Mouse (Mus musculus): Measurements from ENCODE around the gene Rtf1.
A peak's percentile ranks its signal among the peaks of the same experiment; 100 is the strongest.
"Not testable (repeated sequence)": the region's sequence is repeated elsewhere in the genome, so short reads cannot be mapped to it uniquely, and the experiment has no call there.

Gene Rtf1

DNA sequence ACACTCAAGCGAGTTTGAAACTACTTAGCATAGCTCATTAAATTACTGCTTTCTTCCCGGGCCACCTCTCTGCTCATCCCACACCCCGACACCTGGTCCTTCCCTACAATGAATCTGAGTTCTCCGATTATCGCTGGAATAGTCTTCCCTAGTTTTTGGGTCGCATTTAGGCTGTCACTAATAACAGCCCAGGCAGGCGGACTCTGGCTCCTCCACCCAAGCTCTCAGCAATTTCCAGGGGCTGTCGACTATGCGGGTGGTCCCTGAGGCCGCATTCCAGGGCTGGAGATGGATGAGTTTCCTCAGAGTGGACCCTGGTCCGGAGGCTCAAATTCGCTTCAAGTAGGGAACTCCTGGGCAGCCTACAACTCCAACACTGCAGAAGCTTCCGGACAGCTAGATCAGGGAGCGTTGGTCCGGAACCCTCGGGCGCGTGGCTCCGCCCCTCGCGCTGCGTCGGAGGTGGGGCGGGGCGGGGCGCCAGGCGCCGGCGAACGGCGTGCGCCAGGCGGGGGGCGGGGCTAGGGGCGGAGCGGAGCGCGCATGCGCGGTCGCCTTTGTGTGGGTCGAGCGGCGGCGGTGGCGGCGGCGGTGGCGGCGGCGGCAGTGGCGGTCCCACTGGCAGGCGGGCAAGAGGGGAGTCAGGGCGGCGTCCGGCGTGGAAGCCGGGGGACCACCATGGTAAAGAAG is at the start of gene Rtf1:
TSS of gene Rtf1 (plus strand) at position 544 of the 690 bp plus-strand sequence.
- peak; percentile 90 for DNase-seq (ENCODE audit: low spot score)

DNA sequence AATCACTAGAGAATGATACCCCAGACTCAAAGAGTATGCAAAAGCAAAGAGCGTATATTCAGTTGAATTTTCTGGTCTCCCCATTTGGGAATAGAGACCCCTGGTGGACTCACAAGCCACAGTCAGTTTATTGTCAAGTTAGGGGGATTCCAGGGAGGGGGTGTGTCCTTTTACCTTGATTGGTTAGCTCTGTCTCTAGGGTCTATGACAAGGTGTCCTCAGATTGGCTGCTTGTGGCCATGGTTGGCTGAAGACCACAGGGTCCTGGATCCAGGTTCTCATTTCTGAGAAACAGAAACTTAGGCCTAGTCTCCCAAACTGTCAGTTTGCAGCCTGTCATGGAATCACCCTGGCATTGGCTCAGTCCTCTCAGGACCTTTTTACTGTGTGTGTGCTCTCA is 38.1 kb upstream of the Rtf1 start:
- DNase-seq (ENCODE audit: low spot score): no peak

DNA sequence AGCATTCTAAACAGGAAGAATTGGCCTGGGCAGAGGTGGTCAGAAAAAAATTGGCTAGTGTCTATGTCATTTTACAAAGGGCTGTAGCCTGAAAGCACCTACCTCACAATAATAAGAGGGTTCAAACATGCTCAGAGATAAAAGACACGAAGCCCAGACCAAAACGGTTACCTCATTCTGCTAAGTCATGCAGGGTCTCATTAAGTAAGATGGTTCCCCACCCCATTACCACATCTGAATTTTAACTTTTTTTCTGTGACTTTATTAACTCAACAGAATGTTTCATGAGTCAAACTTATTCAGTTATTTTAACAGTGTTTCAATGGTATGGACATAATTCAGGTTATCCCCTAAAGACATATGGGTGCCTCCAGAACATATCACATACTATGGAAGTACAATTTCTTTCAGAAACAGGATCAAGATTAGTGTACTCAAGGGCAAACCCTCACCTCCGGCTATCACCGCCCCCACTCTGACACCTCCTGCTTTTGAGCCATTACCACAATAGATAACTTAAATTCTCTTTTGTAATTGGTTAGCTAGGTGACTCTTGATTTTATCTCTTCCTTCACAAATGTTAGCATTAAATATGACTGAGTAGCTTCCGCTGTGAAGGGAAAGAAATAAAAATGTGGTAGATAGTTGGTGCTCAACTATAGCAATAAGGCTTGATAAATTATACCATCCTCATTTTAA is 33.5 kb upstream of the Rtf1 start:
- no peak for DNase-seq (ENCODE audit: low spot score)

DNA sequence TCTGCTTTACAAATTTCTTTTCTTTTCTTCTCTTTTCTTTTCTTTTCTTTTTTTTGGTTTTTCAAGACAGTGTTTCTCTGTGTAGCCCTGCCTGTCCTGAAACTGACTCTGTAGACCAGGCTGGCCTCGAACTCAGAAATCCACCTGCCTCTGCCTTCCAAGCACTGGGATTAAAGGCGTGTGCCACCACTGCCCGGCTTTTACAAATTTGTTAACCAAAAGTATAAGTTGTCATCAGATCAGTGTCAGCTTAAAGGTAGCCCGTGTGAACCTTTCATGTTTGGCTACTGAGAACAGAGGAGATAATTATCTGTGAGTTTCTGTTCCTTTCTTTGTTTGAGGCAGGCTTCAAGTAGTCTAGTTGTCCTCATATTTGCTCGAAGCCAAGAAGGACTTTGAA is 30.6 kb upstream of the Rtf1 start:
- no peak for DNase-seq (ENCODE audit: low spot score)

DNA sequence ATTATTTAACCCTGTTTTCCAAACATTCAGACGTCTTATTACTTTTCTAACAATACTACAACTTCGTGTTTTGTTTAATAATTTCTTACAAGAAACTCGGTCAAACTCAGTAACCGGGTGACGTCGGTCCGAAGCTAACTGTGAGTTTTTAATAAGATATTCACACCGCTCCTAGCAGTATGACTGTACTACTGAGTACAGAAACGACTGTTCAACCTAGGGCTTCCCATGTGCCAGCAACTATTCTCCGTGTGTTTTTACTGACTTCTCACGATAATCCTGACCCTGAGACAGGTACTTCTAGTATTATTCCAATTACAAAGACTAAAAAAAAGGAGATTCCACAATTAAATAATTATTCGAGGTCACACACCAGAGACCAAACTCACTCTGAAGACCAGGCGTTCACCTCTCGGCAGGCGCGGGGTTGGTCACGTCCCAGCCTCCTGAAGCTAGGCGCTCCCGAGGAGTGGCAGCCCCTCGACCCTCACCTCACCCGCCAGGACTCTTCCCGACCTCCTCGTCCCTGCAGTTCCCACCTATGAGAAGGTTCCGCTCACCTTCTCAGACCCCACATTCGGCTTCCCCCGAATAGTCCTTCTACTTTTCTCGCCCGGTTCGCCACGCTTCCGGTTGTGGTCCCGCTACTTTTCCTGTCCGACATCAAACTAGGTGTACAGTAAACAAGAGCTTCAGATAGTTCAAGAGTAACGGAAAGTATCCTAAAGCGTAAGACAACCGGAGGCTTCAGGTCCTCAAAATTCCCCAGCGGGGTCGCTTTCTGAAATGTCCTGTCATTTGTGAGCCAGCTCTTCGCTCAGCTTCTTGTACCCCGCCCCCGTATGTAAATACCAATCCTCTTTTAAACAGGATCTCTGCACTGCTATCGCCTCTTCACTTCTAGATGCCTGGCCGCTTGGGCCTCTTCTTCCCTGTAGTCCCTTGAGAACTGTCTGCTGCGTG is 12.4 kb upstream of the Rtf1 start, which contains the start of gene Ndufaf1:
TSS of gene Ndufaf1 (minus strand) at position 608 of the 963 bp plus-strand sequence.
- DNase-seq (ENCODE audit: low spot score): peak; percentile 84

DNA sequence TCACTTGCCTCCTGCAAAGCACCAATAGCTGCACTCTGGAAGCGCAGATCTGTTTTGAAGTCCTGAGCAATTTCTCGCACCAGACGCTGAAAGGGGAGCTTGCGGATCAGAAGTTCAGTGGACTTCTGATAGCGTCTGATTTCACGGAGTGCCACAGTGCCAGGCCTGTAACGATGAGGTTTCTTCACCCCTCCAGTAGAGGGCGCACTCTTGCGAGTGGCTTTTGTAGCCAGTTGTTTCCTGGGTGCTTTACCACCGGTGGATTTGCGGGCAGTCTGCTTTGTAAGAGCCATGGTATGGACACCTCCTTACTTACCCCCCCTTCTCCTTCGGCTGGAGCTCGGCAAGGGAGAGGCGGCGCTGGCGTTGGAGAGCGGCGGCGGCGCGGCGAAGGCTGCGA is 9.1 kb upstream of the Rtf1 start:
- DNase-seq (ENCODE audit: low spot score): not testable (repeated sequence)

DNA sequence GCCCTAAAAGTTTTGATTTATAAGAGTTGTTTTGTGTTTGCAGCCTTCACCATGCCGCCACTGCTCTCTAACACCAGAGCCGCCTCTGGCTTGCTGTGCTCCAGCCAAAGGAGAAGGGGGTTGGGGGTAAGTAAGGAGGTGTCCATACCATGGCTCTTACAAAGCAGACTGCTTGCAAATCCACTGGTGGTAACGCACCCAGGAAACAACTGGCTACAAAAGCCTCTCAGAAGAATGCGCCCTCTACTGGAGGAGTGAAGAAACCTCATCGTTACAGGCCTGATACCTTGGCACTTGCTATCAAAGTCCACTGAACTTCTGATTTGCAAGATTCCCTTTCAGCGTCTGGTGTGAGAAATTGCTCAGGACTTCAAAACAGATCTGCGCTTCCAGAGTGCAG is 5.9 kb upstream of the Rtf1 start:
- DNase-seq (ENCODE audit: low spot score): no peak

DNA sequence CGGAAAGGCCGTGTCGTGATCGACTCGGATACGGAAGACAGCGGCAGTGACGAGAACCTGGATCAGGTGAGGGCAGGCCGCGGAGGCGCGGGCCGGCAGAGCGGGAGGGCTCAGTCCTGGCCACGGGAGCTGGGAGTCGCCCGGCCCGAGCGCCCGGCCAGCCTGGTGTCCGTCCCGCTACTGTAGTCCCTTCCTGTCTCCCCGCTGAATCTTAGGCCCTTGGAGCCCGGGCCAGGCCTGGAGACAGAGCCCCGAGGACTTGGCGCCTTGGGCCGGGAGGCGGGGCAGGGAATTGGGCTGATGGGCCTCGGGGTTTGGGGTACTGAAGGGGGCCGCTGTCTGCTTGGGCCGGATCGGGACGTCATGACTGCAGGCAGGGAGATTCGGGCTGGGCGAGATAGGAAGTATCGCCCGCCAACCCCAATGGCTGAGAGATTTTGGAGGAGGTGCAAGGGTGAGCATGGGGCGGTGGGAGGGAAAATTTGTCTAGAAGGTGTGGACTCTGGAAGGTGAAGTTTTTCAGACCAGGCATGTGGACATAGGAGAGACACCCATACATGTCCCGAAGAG is 432 bp downstream of the Rtf1 start:
- DNase-seq (ENCODE audit: low spot score): no peak

DNA sequence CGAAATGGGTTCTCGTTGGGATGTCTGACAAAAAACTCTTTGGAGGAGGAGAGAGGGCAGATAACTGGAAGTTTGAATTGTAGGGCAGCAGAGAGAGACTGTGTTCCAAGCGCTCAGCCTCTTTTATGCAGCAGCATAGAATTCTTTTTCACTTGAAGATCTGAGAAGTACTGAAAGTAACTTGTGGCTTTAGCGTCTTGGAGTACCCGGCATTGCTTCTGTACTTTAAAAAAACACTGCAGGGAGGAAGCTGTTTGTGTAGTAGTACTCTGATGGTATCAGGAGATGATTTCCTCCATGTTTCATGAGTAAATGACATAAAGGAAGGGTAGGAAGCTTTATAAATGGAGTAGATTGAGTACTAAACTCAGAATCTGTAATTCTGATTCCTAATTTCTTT is 963 bp downstream of the Rtf1 start:
- DNase-seq (ENCODE audit: low spot score): no peak

DNA sequence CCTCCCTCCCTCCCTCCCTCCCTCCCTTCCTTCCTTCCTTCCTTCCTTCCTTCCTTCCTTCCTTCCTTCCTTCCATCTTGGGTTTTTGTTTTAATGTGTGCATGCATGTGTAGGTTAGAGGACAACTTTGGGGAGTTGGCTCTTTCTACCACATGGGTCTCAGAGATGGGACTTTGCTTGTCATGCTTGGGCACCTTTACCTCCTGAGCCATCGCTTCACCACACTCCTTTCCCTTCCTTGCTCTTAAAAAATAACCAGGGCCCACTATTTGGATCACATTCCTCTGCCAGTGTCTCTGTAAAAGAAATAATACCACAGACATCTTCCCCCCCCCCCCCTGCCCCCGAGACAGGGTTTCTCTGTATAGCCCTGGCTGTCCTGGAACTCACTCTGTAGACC is 8.8 kb downstream of the Rtf1 start:
- DNase-seq (ENCODE audit: low spot score): no peak

DNA sequence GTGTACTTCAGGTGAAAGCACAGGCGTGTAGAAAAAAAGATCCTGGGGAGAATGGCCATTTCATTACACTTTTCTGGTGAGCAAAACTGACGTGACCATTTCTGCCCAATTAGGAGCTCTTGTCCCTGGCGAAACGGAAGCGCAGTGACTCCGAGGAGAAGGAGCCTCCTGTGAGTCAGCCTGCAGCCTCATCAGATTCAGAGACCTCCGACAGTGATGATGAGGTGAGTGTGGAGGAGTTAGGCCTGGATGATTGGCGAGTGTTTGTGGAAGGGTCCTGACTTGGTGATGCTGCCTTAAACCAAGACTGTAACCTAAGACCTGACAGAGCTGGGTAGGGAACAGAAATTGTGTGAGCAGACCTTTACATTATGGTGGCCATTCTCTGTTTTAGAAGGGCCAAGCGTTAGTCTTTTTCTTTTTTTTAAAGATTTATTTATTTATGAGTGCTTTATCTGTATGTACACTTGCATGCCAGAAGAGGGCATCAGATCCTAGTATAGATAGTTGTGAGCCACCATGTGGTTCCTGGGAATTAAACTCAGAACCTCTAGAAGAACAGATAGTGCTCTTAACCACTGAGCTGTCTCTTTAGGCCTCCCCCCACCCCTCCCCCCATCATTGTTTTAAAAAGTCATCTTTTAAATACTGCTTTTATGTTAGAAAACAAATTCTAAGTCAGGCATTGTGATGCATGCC is 17.3 kb downstream of the Rtf1 start:
- no peak for DNase-seq (ENCODE audit: low spot score)

DNA sequence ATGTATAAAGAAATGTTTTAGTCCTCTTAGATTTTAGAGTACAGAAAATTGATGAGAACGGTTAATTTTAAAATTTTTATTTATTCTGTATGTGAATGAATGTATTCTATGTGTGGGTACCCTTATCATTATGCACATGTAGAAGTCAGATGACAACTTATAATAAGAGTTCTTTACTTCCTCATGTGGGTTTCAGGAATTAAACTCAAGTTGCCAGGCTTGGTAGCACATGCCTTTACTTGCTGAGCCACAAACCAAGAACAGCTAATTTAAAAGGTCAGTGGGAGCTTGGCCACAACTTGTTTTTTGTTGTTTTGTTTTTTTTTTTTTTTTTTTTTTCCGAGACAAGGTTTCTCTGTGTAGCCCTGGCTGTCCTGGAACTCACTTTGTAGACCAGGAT is 20.0 kb downstream of the Rtf1 start:
- no peak for DNase-seq (ENCODE audit: low spot score)

DNA sequence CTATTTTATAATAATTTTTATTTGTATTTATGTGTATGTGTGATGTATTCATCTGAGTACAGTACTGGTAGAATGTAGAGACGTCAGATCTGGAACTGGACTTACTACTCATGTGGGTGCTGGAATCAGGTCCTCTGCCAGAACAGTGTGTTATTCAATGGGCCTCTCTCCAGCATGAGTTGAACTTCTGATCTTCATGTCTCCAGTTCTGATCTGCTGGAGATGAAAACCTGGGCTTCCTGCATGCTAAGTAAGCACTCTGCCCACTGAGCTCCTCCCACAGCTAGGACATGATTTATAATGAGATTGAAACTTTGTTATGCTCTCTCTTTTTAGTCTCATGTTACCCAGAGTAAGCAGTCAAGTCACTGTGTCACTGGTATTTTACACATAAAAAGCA is 21.2 kb downstream of the Rtf1 start:
- no peak for DNase-seq (ENCODE audit: low spot score)

DNA sequence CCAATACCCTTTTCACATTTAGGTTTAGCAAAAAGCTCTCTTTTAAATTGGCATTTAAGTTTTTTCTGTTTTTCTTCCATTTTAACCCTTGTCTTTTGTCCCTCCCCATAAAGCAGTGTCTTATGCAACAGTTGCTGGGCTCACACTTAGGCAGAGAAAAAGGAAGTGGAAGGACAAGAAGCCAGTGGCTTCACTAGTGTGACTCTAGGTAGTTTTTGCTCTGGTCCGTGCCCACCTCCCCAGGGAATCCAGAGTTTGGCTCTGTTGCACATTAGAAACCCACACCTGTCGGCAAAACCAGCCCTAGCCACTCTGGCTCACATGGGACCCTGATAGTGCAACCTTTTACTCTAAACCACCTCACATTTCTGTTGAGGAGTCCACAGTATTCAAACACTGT is 23.6 kb downstream of the Rtf1 start:
- DNase-seq (ENCODE audit: low spot score): no peak

DNA sequence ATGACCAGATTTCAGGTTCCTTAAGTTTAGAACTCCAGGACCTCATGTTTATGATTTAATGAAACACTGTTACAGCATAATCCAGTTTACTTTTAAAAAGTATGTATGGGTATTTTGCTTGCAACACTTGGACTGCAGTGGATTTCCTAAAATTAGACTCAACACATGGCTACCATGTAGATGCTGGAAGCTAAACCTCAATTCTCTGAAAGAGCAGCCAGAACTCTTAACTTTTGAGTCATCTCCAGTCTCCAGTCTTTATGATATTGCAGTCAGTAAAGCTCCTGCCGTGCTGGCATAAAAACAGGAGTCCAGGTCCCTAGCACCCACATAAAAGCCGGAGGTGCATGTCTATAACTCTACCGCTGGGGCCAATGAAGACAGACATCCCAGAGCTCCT is 25.1 kb downstream of the Rtf1 start:
- DNase-seq (ENCODE audit: low spot score): no peak

DNA sequence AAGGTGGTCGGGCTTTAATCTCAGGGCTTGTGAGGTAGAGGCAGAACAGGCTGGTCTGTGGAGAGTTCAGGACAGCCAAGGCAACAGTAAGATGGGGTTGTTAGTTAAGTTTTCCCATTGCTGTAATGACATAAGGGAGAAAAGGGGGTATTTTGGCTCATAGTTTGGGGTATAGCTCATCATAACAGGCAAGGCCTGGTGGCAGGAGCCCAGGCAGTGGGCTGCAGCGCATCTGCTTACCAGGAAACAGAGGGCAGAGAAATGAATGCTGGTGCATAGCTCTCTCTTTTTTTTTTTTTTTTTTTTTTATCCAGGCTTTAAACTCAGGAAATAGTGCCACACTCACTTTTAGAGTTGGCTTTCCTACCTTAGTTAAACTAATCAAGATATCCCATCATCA is 28.3 kb downstream of the Rtf1 start:
- DNase-seq (ENCODE audit: low spot score): peak; percentile 62

DNA sequence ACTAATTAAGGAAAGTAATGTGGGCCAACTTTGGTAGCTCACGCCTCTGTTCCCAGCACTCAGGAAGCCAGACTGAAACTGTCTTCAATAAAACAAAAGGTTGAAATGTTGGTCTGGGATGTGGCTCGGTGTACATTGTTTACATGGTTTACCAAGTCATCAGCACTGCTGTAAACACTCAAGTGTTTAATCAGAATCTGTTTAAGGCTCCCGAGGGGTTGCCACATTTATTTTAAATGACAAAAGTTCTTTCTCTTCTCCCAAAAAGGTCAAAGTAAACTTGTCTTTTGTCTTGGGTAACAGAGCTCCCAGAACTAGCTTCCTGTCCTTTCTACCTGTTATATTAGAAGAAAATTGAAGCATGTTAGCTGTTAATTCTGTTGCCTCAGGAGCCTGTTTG is 32.8 kb downstream of the Rtf1 start:
- DNase-seq (ENCODE audit: low spot score): no peak

DNA sequence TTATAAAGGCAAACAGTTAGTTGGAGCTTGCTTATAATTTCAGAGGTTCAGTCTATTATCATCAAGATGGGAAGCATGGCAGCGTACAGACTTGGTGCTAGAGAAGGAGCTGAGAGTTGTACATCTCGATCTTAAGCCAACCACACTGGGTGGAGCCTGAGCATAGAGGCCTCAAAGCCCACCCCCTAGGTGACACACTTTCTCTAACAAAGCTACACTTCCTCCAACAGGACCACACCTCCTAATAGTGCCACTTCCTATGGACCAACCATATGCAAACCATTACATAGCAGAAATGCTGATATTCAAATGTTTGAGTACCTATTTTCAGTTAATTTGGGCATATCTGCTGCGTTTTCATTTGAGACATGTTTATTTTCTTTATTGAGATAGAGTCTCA is 35.1 kb downstream of the Rtf1 start:
- no peak for DNase-seq (ENCODE audit: low spot score)

DNA sequence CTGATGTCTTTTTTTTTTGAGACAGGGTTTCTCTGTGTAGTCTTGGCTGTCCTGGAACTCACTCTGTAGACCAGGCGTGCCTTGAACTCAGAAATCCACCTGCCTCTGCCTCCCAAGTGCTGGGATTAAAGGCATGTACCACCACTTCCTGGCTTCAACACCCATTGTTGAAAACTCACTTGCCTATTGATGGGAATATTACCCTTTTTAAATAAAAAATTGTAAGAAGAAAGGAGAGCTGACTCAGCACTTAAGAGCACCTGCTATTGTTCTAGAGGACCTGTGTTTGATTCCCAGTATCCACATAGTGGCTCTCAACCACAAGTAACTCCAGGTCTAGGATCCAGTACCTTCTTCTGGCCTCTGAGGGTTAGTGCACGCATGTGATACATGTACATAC is 41.0 kb downstream of the Rtf1 start:
- not testable (repeated sequence) for DNase-seq (ENCODE audit: low spot score)

DNA sequence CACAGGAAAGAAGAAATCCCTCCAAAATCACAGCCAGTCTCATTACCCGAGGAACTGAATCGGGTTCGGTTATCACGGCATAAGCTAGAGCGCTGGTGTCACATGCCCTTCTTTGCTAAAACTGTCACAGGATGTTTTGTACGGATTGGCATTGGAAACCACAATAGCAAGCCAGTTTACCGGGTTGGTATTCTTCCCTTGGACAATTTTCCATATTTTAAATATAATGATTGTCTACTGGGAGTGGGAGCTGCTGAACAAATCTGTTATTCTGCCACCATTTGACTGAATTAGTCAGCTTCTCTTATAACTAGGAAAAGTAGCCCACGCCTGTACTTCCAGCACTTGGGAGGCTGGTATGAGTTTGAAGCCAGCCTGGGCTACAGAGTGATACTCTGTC is 46.2 kb downstream of the Rtf1 start:
- peak; percentile 53 for DNase-seq (ENCODE audit: low spot score)

DNA sequence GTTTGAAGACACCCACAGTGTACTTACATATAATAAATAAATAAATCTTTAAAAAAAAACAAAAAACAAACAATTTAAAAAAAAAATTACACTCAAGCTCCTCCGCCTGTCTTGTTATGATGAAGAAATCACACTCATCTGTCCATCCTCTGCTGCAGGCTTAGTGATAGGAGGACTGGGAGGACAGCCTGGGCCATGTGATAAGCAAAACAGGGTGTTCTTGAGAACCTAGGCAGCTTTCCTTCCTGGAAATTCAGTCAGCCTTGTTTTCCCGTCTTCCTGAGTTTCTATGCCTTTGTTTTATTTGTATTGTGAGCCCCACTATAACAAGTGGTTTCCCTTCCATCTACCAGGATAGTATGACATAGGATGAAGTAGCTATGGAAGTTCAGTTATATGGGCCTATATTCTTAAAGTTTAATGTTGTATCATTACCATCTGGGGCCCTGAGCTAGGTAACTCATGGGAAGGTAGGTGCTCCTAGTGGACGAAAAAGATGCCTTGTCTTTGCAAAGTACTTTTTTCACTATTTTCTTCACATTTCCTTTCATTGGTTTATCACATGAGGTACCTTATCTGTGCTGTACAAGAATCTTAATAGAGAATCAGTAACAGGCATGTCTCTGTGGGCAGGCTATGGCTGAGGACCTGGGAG is 53.0 kb downstream of the Rtf1 start:
- DNase-seq (ENCODE audit: low spot score): no peak
